Mouse (Mus musculus): Measurements from ENCODE around the gene Aknad1. TPM values are rescaled to one million over a fixed set of nuclear protein-coding genes. Genes with fewer than 3 reads are reported as not detected.

Gene Aknad1
- total RNA-seq, 1 experiment = not detected

DNA sequence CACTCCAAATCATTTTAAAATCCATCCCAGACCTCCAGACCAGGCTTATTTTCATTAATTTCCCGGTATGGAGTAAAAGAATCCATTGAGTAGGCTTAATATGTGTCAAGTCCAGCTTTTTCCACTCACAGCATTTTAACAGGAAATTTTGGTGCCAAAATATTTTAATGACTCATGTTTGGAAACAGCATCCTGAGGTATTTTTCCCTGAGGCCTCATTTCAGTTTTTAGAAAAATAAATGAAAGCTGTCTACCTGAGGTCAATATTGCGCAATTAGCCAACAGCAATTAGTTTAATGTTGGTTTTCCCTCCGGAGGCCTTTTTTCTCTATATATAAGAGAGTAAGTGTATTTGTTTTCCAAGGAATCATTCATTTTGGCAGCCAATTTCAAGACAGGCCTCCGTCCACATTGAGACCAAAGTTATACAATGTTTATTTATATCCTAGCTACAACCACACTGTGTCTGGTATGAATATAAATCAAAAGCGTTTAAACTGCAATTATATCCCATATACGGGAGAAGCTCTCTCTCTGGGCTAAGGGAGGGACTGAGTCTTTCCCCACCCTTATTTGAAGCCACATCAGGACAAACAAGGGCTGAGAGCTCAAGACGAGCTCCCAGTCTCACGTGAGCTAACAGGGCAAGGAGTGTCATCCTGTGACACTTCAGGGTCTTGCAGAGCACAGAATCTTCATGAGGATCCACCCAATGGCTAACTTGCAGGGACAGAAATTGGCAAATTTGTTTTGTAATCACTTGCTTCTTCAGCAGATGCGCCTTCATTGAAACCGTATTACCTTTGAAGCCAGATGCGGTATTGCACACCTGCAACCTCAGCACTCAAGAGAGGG is 20.3 kb downstream of the Aknad1 start:
- no peak overlapping the region for H3K9ac ChIP-seq (ENCODE audit: insufficient read depth, low read depth, low read length, poor library complexity, severe bottlenecking)
- DNase-seq (ENCODE audit: low read depth, low spot score) = no peak
- H3K4me1 ChIP-seq (ENCODE audit: control insufficient read depth in 2 of 2, insufficient read depth in 2 of 2, low read length in 2 of 2, poor library complexity in 1 of 2) = peaks cover 0 to 3% of the 10 kb centered on the region in 2 experiments; a peak in 1 of 4 replicates
- no peaks in the 10 kb centered on the region for H3K36me3 ChIP-seq (ENCODE audit: control insufficient read depth, insufficient read depth, low read length, poor library complexity, severe bottlenecking)
- TF ChIP-seq ZNF384 (IDR thresholded peaks at IDR 0.05; ENCODE audit: low read depth, low read length) (no peak), ZC3H11A (IDR thresholded peaks at IDR 0.05; ENCODE audit: borderline replicate concordance, low read depth, low read length) (no peak), CHD2 (IDR thresholded peaks at IDR 0.05; ENCODE audit: low read depth, low read length) (no peak), HCFC1 (IDR thresholded peaks at IDR 0.05; ENCODE audit: borderline replicate concordance, insufficient read depth, low read length) (no peak), MAFK (IDR thresholded peaks at IDR 0.05; ENCODE audit: insufficient read depth, low read depth, low read length) (no peak)
- no peaks in the 10 kb centered on the region for H3K9me3 ChIP-seq (ENCODE audit: control insufficient read depth, insufficient read depth, low read depth, low read length)
- in situ Hi-C loops (cut with MboI; ENCODE audit: low sequenced_read_pairs in 2 of 2, unreplicated experiment in 2 of 2) = no loop called here
- H3K4me3 ChIP-seq (ENCODE audit: insufficient read depth in 1 of 2, low read depth in 1 of 2, low read length in 2 of 2, poor library complexity in 1 of 2, severe bottlenecking in 1 of 2) = no peak overlapping the region
- no peak overlapping the region for H3K27ac ChIP-seq (ENCODE audit: insufficient read depth, low read depth, low read length, poor library complexity, severe bottlenecking)

DNA sequence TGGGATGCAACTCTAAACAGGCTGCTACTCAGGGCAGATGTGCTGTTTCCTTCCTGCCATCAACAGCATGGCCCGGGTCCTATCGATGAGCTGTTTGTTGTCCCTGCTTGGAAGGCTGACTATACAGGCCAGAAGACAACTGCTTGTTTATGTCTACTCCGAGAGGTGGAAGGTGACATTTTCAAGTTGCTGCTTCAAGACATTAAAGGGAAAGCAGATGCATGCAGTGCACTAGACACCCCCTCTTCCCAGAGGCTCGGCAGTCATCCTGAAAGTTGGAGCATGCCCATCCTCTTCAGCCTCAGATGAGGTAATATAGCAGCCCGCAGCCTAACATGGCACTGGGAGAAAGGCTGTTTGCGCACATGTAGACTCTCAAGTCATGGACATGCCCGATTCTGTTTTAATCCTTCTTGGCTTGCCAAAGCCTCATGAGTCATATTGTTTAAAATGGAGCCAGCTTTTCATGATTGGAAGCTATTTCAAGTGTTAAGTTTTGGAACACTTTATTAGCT is 23.2 kb downstream of the Aknad1 start:
- peaks cover 0 to 3% of the 10 kb centered on the region in 2 experiments; a peak in 1 of 4 replicates for H3K4me1 ChIP-seq (ENCODE audit: control insufficient read depth in 2 of 2, insufficient read depth in 2 of 2, low read length in 2 of 2, poor library complexity in 1 of 2)
- no peak overlapping the region for H3K9ac ChIP-seq (ENCODE audit: insufficient read depth, low read depth, low read length, poor library complexity, severe bottlenecking)
- no peak for DNase-seq (ENCODE audit: low read depth, low spot score)
- H3K9me3 ChIP-seq (ENCODE audit: control insufficient read depth, insufficient read depth, low read depth, low read length) = no peaks in the 10 kb centered on the region
- in situ Hi-C loops (cut with MboI; ENCODE audit: low sequenced_read_pairs in 2 of 2, unreplicated experiment in 2 of 2) = no loop called here
- H3K4me3 ChIP-seq (ENCODE audit: insufficient read depth in 1 of 2, low read depth in 1 of 2, low read length in 2 of 2, poor library complexity in 1 of 2, severe bottlenecking in 1 of 2) = no peak overlapping the region
- no peak overlapping the region for H3K27ac ChIP-seq (ENCODE audit: insufficient read depth, low read depth, low read length, poor library complexity, severe bottlenecking)
- TF ChIP-seq HCFC1 (IDR thresholded peaks at IDR 0.05; ENCODE audit: borderline replicate concordance, insufficient read depth, low read length) (no peak), ZC3H11A (IDR thresholded peaks at IDR 0.05; ENCODE audit: borderline replicate concordance, low read depth, low read length) (no peak), CHD2 (IDR thresholded peaks at IDR 0.05; ENCODE audit: low read depth, low read length) (no peak), ZNF384 (IDR thresholded peaks at IDR 0.05; ENCODE audit: low read depth, low read length) (no peak), MAFK (IDR thresholded peaks at IDR 0.05; ENCODE audit: insufficient read depth, low read depth, low read length) (no peak)
- H3K36me3 ChIP-seq (ENCODE audit: control insufficient read depth, insufficient read depth, low read length, poor library complexity, severe bottlenecking) = no peaks in the 10 kb centered on the region

DNA sequence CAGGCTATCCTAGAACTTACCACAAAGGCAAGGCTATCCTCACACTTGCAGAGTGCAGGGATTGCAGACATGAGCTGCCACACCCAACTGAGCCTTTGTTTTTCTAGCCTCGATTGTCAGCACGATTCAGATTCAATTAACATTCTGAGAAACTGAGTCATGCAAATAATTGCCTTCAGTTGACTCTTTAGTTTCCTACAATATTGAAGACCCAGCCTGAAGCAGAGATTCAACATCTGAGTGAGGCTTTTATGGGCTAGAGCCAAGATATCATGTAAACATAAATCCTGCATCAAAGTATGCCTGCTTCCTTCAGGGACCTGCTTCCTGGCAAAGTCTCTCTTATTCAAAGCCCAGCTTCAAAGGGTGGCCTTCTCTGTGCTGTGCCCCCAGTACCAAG is 24.2 kb downstream of the Aknad1 start:
- H3K9me3 ChIP-seq (ENCODE audit: control insufficient read depth, insufficient read depth, low read depth, low read length) = no peaks in the 10 kb centered on the region
- no peaks in the 10 kb centered on the region for H3K36me3 ChIP-seq (ENCODE audit: control insufficient read depth, insufficient read depth, low read length, poor library complexity, severe bottlenecking)
- in situ Hi-C loops (cut with MboI; ENCODE audit: low sequenced_read_pairs in 2 of 2, unreplicated experiment in 2 of 2) = no loop called here
- H3K9ac ChIP-seq (ENCODE audit: insufficient read depth, low read depth, low read length, poor library complexity, severe bottlenecking) = no peak overlapping the region
- TF ChIP-seq HCFC1 (IDR thresholded peaks at IDR 0.05; ENCODE audit: borderline replicate concordance, insufficient read depth, low read length) = no peak
- H3K4me1 ChIP-seq (ENCODE audit: control insufficient read depth in 2 of 2, insufficient read depth in 2 of 2, low read length in 2 of 2, poor library complexity in 1 of 2) = peaks cover 0 to 3% of the 10 kb centered on the region in 2 experiments; a peak in 1 of 4 replicates
- no peak for DNase-seq (ENCODE audit: low read depth, low spot score)
- H3K27ac ChIP-seq (ENCODE audit: insufficient read depth, low read depth, low read length, poor library complexity, severe bottlenecking) = no peak overlapping the region
- no peak overlapping the region for H3K4me3 ChIP-seq (ENCODE audit: insufficient read depth in 1 of 2, low read depth in 1 of 2, low read length in 2 of 2, poor library complexity in 1 of 2, severe bottlenecking in 1 of 2)

DNA sequence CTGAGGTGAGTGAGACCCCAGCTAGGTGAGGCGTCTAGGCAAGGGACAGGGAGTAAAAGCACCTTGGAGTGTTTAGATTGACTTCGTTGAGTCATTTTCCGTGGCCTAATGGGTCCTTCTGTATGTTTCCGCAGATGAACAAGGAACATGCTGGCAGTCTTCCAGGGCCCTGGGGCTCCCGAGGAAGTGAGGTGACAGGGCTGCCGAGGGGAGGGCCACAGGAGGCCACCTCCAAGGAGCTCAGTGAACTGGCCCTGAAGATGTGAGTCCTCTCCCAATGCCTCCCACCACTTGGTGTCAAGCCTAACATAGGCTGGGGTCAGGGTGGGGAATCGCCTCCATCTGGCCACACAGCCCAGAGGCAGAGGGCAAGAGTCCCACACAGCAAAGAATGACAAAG is 25.5 kb downstream of the Aknad1 start:
- no peak overlapping the region for H3K9ac ChIP-seq (ENCODE audit: insufficient read depth, low read depth, low read length, poor library complexity, severe bottlenecking)
- H3K36me3 ChIP-seq (ENCODE audit: control insufficient read depth, insufficient read depth, low read length, poor library complexity, severe bottlenecking) = no peaks in the 10 kb centered on the region
- no peak overlapping the region for H3K4me3 ChIP-seq (ENCODE audit: insufficient read depth in 1 of 2, low read depth in 1 of 2, low read length in 2 of 2, poor library complexity in 1 of 2, severe bottlenecking in 1 of 2)
- no peak for DNase-seq (ENCODE audit: low read depth, low spot score)
- in situ Hi-C loops (cut with MboI; ENCODE audit: low sequenced_read_pairs in 2 of 2, unreplicated experiment in 2 of 2) = no loop called here
- no peak for TF ChIP-seq ZC3H11A (IDR thresholded peaks at IDR 0.05; ENCODE audit: borderline replicate concordance, low read depth, low read length)
- TF ChIP-seq ZNF384 (IDR thresholded peaks at IDR 0.05; ENCODE audit: low read depth, low read length) = no peak
- no peak for TF ChIP-seq CHD2 (IDR thresholded peaks at IDR 0.05; ENCODE audit: low read depth, low read length)
- TF ChIP-seq HCFC1 (IDR thresholded peaks at IDR 0.05; ENCODE audit: borderline replicate concordance, insufficient read depth, low read length) = no peak
- TF ChIP-seq MAFK (IDR thresholded peaks at IDR 0.05; ENCODE audit: insufficient read depth, low read depth, low read length) = no peak
- peaks cover 0 to 3% of the 10 kb centered on the region in 2 experiments; a peak in 1 of 4 replicates for H3K4me1 ChIP-seq (ENCODE audit: control insufficient read depth in 2 of 2, insufficient read depth in 2 of 2, low read length in 2 of 2, poor library complexity in 1 of 2)
- no peak overlapping the region for H3K27ac ChIP-seq (ENCODE audit: insufficient read depth, low read depth, low read length, poor library complexity, severe bottlenecking)
- H3K9me3 ChIP-seq (ENCODE audit: control insufficient read depth, insufficient read depth, low read depth, low read length) = no peaks in the 10 kb centered on the region
